Comparison of ENCODE assay signal across 19 mouse cellular contexts in genomic region chr1:131263905-131264304, GRCm38 (mm10).
"Had no signal": no experiment of that assay in that cellular context is flagged by ENCODE, and none has a peak within 500 bp of the region (broad histone marks: within the 10 kb centered on the region; RNA-seq: fewer than 3 reads in every experiment).

No protein-coding gene starts in this region.

- H3K36me3 ChIP-seq: intestine, embryonic 15.5 days; kidney, embryonic 15.5 days; lung, embryonic 15.5 days had no signal

- DNase-seq: kidney, adult 11 months; kidney, adult 8-10 months; kidney, postnatal 25 days; layer of hippocampus, adult 9-11 months; liver, postnatal 0 days; lung, postnatal 14 days; lung, postnatal 4 days; midbrain, embryonic 14.5 days; right cerebral cortex, postnatal 25 days; spleen, adult 18-20 months; thymus, adult 2 months; thymus, postnatal 25 days had no signal

- ATAC-seq: intestine, embryonic 15.5 days; liver, postnatal 0 days had no signal

- H3K27ac ChIP-seq: intestine, embryonic 15.5 days; kidney, embryonic 15.5 days; layer of hippocampus, adult 2 months; liver, embryonic 14.5 days; lung, embryonic 15.5 days had no signal

- H3K4me2 ChIP-seq: intestine, embryonic 15.5 days; kidney, embryonic 15.5 days; liver, embryonic 11.5 days; lung, embryonic 15.5 days; midbrain, embryonic 11.5 days had no signal

- H3K27me3 ChIP-seq: intestine, embryonic 15.5 days had no signal

- H3K4me1 ChIP-seq: intestine, embryonic 15.5 days had no signal

- H3K4me3 ChIP-seq: intestine, embryonic 15.5 days; kidney, embryonic 15.5 days; layer of hippocampus, adult 2 months; lung, embryonic 15.5 days had no signal

- H3K9ac ChIP-seq: intestine, embryonic 15.5 days; kidney, embryonic 15.5 days; liver, embryonic 14.5 days; liver, postnatal 0 days; lung, embryonic 15.5 days had no signal

- H3K9me3 ChIP-seq: intestine, embryonic 15.5 days; kidney, embryonic 15.5 days; lung, embryonic 15.5 days had no signal
